Mouse (Mus musculus) right cerebral cortex, postnatal 10 days (tissue): ENCODE data around the gene Adam15.

ENCODE experiments used
- DNase-seq, 2 experiments: peaks; one replicate each; pipeline ENCODE4 v3.0.0; 2021; ENCODE audit warnings: low spot score in 2 of 2

Gene Adam15

DNA sequence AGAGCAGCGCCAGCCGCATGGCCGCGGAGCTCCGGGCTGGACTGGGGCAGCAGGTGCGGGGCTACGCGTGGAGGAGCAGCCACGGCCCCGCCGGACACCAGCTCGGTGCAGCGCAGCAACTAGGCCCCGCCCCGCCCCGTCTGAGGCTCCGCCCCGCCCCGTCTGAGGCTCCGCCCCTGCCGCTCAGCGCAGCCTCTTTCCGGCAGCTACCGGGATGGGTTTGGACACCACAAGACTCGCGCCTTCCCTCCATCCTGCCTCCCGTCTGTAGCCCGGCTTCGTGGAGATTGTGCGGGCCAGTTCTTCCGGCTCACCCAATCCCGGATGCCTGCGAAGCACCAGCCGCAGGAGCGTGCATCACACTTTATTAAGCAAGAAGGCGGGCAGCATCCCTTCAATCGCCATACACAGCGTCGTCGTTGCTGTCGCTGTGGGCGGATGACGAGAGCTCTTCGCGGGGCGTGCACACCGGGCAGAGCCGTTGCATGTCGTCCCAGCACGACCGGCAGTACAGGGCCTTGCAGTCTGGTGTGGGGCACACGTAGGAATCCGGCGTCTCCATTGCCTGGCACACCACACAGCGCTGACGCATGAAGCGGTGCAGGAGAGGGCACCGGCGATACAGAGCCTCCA, at the start of gene Adam15:
Gene Adam15 (minus strand): TSS at position 128 of the 633 bp plus-strand sequence.
- DNase-seq: peak; percentile 92

DNA sequence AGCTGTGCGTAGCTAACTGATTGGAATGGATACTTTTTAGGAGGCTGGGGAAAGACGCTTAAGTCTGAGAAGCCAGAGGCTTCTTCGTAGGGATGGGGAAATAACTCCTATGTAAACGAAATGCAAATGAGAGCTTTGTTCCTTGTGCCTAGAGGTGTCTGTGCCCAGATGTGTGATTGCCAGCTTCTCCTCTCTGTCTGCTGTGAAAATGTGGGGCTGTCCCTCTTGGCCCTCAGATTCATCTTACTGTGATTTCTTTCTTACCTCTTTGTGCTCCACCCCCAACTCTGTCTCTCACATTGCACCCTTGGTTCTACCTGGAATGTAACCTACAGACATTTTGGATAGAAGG, 46.8 kb upstream of the Adam15 start:
- no peak for DNase-seq

DNA sequence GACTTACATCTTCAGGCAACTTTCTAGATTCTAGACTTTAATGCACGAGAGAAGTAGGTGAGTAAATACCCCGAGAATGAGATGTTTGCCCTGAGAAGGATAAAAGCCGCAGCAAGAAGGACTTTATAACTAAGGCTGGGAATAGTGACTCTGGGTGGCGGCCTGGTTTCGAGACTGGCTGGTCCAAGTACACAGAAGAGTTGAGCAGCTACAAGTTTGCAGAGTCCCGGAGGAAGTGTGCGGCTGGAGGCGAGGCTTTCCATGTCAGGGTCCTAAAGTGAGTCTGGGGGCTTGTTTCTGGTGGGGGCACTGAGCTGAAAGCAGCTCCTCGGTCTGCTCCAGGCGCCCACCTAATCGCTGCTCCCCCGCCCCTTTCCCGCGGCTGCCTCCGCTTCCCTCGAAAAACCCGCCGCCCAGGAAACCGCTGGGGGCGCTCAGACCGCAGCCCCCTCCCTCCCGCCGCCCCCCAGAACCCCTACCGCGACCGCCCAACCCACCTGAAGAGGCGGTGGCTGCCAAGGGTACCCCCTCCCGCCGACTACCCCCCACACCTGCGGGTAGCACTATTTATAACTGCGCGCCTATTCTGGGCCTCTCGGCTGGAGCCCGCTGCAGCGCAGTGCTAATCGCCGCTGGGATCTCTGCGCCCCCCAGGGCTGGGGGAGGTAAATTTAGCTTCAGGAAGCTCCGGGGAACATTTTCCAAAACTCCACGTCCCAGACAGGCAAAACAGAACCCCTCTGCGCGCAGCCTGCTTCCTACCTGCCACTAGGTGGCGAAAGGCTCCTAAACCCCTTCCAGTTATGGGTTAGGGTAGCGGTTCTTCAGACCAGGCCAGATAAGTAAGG, 46.2 kb upstream of the Adam15 start:
- peak; percentile 56 to 75 for DNase-seq

DNA sequence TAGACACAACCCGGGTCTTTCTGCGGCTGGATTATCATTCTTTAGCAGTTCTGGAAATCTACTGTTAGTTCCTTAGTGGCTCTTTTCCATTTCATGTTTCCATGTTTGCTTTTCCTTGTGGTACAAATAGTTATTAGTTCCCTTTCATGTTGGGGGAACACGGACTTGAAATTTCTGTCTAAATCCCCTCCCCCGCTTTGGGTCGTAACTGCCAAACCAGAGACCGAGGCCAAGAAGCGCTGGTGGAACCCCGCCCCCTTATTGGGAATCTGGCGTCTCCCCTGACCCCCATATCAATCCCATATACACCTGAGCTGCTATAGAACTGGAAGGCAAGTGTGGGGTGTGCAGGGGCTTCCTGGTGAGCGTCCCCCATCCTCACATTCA, 45.6 kb upstream of the Adam15 start:
- peak in 1 of 2 experiments; percentile 24 for DNase-seq

DNA sequence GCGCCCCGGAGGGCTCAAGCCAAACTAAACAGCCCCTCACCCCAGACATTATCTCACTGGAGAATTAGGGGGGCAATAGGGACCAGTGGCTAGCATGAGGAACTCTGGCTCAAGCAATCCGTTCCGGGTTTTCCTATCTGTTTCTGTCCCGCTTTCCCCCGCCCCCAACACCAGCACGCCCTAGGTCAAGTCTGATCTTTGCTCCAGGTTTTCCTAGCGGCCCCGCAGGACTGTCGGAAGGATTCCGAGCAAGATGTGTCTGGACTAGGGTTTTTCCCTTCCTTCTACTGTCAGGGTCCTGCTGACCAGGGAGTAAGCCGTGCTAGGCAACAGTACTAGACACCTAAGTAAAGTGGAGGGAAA, 45.1 kb upstream of the Adam15 start:
- peak; percentile 80 to 83 for DNase-seq

DNA sequence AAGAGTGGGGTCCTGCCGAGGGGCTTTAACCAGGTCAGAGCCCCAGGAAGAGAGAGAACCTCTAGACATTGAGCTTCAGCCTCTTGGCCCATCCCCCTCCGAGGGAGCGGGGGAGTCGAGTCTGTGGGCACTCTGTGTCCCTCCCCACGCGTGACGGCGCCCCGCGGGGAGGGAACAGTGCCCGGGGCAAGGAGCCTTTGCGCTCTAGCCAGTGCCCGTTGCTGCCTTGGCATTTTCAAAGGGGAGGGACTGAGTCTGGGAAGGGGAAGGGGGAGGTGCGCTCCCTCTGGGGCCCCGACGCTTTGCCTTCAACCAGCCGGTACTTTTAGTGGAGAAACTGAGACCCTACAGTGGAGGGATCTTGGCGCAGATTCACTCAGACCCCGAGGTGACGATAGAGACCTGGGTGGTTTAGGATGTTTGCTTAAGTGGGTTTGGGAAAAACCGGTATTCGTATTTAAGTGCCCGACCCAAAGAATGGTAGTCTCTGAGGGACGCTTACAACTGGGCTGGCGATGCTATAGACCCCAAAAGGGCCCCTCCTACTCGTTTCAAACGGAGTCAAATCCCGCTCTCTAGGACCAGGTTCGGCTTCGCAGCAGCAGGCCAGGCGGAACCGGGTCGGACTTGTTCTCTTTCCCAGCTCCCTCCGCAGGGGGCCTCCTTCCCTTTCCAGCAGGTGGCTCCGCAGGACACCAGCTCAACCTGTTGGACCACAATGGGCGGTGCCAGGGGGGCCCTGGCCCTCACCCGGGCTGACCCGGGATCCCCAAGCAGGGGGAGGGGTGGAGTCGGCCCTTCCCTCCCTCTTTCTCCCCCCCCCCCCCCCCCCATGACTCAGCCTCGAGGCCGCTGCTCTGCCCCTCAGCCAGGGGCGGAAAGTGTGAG, 44.5 kb upstream of the Adam15 start, which contains the start of gene Zbtb7b:
Gene Zbtb7b (minus strand): TSS at position 771 of the 888 bp plus-strand sequence.
- DNase-seq: peak; percentile 79 to 82

DNA sequence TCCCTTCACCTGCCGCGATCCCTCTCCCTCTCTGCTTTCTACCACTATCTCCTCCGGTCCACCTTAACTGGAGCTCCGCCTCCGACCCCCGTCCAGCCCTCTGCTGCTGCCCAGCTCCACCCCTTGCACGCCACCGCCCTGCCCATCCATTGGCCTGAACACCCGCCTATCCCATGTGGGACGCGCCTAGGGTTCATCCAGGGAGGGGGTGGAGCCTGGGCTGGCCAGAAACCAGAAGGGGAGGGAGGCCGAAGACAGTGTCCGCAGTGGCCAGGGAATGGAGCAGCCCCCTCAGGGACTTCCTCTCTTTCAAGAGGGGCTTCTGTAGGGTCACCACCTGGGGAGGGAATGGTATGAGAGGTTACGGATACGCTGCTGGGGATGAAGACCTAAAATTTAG, 43.8 kb upstream of the Adam15 start:
- peak; percentile 98 for DNase-seq

DNA sequence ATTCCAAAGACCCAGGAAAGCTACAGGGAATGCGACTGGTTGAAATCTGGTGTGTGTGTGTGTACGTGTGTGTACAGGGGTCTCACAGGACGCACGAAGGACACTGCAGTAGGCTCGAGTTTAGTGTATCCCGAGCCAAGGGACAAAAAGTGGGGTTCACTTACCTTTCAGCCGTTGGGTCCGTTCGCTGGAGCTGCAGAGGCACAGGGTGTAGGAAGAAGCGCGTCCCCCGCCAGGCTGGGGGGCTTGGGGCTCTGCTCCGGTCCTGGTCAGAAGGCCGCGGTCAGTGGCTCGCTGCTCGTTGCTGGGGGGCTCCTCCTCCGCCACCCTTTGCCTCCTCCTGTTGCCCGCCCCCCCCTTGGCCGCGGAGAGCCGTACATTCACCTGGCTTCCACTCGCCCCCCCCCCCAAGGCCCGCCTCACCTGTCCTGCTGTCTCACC, 43.1 kb upstream of the Adam15 start:
- peak in 1 of 2 experiments; percentile 40 for DNase-seq

DNA sequence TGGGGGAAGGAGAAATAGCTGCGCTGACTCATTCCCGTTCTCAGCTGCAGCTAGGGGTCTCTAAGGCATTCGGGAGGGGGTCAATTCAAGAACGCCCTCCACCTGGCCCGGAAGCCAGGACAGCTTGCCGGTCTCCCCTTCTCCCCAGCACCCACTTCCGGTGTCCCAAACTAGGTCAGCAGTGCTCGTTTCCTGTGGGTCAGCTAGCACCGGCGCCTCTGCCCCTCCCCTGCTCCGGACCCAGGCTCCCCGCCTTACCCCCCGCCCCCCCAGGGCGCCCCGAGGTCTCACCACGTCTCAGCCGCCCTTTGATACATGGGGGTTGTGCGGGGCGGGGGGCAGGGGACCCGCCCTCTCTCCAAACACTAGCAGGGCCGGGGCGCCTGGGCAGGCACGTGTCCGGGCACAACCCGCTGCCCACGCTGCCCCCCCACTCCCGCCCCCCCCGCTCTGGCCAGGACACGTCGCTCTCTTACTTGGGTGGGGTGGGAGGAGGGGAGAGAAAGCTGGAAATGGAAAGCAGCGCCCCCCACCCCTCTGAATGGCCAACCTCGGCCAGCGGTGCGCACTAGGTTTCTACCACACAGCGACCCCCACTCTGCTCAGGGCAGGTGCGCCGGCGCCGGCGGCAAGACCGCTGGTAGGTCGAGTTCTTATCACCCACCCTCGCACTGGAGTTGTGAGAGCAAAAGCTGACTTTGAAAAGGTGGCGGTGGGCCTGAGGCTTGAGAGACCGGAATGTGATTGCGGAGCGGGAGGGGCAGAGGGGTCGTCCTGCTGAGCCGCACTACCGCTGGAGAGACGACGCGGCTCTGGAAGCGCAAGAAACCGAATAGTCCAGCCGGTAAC, 42.1 kb upstream of the Adam15 start:
- DNase-seq: peak in 1 of 2 experiments; percentile 62

DNA sequence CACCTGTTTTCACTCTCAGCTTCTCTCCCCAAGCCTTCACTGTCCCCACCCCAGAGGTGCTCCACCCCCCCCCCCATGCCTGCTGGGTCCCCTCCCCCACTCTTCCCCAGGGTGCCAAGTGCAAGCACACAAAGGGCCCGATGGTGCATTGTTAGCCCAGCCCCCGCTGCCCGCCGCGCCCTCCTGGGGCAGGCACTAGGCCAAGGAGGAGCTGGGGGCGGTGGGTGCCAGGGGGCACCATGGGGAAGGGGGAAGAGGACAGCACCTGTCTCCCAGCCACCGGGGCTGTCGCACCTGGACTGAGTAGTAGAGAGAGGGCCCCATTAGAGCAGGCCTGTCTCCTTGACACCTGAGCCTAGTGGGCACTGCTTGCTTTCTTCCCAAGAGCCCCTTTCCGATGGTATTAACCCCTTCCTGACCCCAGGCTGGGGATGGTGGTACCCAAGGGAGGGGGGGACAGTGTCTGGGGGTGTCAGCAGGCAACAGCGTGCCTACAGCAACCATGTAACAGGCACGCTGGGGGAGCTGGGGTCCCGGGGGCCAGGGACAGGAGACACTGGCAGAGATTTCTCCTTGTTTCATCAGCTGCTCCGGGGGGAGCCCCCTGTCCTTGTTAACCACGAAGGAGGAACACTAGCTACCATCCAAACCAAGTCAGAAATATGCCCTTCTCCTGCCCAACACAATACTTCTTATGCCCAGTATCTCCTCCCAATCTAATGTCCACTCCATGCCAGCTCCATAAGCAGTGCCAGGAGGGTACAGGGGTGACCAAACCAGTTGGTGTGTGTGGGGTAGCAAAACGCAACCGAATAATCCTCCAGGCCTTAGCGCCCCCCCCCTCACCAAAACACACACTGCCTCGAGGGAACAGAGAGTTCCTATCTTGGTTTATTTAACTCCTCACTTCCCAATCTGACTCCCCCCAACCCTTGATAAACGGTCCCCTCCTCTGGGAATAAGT, 41.2 kb upstream of the Adam15 start:
- peak in 1 of 2 experiments; percentile 40 for DNase-seq

DNA sequence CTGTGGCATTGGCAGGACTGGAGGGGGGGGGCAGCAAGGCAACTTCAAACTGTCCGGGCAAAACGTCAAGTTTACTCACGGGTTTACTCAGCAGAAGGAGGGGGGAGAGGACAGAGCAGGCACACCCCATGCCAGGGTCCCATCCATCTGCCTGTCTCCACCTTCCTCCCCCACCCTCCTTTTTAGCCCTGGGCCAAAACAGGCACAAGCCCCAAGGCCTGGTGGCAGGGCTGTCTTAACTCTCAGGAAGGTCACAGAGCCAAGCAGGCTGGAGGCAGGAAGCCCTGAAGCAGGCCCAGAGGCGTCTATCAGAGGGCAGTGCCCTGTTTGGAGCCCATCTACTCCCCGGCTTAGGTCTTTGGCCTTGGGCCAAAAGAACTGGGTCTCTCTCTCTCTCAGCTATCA, 40.3 kb upstream of the Adam15 start:
- DNase-seq: peak in 1 of 2 experiments; percentile 48

DNA sequence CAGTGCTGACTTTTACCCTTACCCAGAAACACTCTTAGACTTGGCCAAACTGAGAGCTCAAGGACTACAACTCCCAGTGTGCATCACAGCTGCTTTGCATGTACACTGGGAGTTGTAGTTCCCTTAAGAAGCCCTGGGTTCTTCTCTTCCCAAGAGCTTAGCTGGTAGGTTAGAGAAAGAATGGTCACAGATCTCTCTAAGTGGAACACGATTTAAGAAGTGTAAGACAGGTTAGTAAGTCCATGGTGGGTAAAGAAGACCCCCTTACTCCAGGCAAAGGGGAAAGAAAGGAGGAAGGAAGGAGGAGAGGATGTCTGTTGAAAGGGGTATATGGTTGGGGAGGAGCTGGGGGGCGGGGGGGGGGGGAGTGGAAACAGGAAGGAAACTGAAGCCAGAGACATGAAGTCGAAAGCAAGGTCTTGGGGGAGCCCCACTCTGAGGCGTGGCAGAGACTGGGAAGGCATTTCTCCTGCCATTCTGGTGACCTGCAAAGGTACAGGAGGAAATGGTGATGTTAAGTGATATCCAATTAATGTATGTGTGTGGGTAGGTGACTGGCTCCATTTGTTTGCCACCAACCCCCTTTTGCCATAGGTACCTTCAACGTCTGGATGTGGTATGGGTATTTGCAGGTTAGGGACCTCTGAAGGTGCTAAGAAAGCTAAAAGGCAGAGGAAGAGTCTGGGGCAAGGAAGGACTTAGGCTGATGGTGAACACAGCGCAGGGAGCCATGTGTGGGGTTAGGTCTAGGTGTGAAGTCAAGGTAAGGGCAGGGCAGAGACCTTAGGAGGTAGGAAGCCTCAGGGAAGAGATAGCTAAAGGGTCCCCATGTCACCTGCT, 39.3 kb upstream of the Adam15 start:
- peak; percentile 42 to 71 for DNase-seq

DNA sequence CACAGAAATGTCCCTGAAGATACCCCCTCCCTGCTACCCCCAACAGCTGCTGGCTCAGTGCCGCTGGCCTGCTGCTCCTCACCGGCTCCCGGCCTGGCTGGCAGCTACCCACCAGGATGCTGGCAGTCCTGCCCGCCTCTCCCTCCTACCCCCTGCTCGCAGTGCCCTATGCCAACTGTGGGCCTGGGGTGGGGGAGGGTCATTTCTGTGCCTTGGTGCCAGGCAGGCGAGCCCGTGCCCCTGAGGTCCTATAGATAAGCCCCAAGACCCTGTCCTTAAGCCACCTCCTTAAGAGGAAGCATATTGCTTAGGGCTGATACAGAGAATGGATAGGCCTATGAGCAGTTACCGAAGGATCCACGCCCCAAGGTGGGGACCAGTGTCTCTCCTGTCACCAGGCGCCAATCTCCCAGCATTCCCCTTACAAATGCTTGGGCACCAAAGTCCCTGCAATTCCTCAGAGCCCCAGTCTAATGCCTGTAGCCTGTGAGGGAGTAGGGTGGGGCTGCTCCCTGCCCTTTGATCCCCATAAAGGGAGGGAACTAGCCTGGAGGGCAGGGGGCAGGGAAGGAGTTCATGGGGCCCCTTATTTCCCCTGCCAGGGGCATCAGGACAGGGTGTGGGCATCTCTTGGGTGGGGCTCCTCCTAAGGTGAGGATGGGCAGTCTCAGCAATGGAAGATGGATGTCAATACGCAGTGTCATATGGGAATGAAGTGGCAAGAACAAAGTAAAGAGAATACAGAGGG, 38.5 kb upstream of the Adam15 start:
- DNase-seq: peak; percentile 77 to 82

DNA sequence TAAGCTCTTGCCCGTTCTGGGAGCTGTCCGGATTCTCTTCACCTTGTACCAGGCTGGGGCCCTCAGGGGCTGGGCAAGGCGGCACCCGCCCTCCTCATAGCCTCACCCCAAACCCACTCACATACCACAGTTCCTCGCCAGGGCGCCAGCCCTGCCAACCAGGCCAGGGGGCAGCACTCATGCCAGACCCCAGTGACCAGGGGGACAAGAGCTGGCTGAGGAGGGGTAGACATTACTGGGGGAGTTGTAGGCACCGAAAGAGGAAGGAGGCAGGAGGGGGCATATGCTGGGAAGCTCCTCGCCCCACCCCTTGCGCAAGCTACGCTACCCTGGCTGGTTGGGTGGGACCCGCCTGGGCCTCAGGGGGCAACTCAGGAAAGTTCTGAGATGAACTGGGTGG, 37.8 kb upstream of the Adam15 start:
- DNase-seq: peak in 1 of 2 experiments; percentile 38

DNA sequence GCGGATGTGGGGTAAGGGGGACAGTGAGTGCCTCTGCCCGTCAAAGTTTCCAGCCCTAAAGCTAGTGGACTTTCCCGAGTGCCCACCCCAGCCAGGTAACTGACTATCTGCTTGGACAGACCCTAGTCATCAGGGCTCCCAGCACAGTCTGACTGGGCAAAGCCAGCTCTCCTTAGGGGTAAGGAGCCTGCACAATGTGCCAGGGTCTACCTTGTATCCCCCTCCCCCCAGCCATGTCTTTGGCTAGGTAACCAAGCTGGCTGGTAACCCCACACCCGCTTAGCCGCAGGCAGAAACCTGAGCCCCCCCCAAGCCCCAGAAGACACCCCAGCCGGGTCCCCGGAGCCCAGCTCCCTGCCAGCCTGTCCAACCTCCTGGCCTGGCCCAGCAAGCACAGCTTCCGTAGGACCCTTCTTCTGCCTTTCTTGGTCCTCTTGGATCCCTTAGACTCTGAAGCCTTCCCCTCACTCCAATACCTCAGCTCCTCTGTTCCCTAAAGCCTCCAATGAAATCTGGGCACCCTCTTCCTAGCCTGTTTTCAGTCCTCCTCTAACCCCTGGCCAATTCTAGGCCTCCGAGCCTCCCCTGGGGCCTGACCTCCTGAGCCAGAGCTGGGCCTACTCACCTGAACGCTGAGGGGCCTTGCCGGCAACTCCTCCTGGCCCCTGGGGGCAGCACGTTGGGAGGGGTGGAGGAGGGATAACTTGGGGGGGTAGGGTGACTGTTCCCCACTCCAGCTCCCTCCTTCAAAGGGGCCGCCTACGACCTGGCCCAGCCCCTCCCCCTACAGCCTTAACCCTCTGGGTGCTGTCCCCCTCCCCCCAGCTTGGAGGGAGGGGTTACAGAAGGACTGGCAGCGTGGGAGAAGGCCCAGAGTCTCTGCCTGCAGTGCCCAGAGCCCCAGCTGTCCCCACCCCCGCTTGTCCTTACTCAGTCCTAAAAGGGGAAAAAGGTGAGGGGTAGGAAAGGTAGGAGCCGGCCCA, 36.9 kb upstream of the Adam15 start:
- no peak for DNase-seq

DNA sequence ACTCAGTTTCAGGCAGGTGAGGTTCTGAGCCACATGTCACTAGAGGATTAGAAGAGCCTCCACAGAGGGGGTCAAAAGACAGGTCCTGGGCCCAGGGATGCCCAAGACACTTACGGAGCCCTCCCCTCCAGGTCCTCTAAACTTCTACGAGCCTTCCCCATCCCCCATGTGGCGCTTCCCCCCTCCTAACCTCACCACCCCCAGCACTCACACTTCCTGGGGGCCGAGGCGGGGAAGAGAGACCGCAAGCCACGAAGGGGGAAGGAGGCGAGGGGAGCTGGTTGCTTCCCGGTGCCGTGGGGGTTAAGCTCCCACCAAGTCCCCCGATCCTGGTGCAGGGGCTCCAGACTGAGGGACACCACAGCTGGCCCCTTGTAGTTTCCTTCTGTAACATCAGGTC, 35.7 kb upstream of the Adam15 start:
- DNase-seq: no peak
